Mouse (Mus musculus): Measurements from ENCODE around the gene Gm20661.

GRCm38 (mm10) chr9:107967437-107967836 lies 15.4 kb upstream of the Gm20661 start:
- TF ChIP-seq CTCF (conservative IDR thresholded peaks at IDR 0.05; ENCODE audit: low read length) (no peak), NANOG (IDR thresholded peaks at IDR 0.05; ENCODE audit: borderline replicate concordance, low read length) (no peak)

Measured in E14TG2a.4 (cell line).